Mouse (Mus musculus) heart, postnatal 0 days (tissue): ENCODE results near the gene Grm1.

ENCODE experiments used
- CTCF ChIP-seq: IDR thresholded peaks from 2 replicates; pipeline ENCODE4 v1.5.1; 2016; ENCODE audit warnings: antibody characterized with exemption, control low read depth, low read depth
- EP300 ChIP-seq: IDR thresholded peaks from 2 replicates; pipeline ENCODE4 v1.6.1; 2016; ENCODE audit warnings: antibody characterized with exemption, low read depth

DNA sequence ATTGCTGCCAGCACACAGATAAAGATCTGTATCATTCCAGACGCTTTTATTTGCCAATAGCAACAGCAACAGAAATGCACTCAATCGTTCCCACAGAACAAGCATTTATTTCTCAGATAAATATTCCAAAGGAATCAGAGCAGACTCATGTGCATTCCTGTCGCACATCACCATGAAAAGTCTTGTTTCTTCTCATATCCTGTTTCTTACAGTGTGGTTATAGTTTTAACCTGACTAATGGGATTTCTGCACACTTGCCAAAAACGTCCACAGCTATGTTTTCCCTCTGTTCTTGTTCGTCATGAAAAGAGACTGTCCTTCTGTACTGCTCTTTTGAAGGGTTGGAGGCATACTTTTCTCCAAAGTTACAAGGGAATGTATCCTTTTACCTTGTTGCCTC, 217.4 kb downstream of the Grm1 start:
- no peak for TF ChIP-seq CTCF
- no peak for TF ChIP-seq EP300
